Mouse (Mus musculus): ENCODE measurements at regions not wholly inside any gene's neighbourhood (a gene's known extent, or its start where the extent isn't known, plus 50 kb on each side); places are given as distances from the start of the nearest gene placed in this dataset.

- H3K27ac ChIP-seq (ENCODE audit: low read length), result no peak overlapping the region
- no peaks in the 10 kb centered on the region for H3K4me1 ChIP-seq (ENCODE audit: control insufficient read depth, insufficient read depth, low read length)
- H3K9ac ChIP-seq (ENCODE audit: low read length), result no peak overlapping the region
- 62% methylated on average over 11 of the region's 11 CpGs for WGBS
- no peaks in the 10 kb centered on the region for H3K27me3 ChIP-seq (ENCODE audit: control insufficient read depth, insufficient read depth, low read length)
- ATAC-seq (replicated peaks; ENCODE audit: extremely low read depth, insufficient read depth, low FRiP score), result no peak
- peak overlapping the region; percentile 8; the same call in 1 of the 2 replicates for H3K4me3 ChIP-seq (ENCODE audit: low read length)
- no peaks in the 10 kb centered on the region for H3K36me3 ChIP-seq (ENCODE audit: control insufficient read depth, insufficient read depth)
- no peaks in the 10 kb centered on the region for H3K9me3 ChIP-seq (replicated peaks; ENCODE audit: control insufficient read depth, low read length)
- H3K4me2 ChIP-seq (ENCODE audit: low read depth, low read length), result peak overlapping the region; percentile 52; the same call in 1 of the 2 replicates
Observed at GRCm38 (mm10) chr14:114832987-114833386, 259.0 kb upstream of the Gpc5 start.

DNA sequence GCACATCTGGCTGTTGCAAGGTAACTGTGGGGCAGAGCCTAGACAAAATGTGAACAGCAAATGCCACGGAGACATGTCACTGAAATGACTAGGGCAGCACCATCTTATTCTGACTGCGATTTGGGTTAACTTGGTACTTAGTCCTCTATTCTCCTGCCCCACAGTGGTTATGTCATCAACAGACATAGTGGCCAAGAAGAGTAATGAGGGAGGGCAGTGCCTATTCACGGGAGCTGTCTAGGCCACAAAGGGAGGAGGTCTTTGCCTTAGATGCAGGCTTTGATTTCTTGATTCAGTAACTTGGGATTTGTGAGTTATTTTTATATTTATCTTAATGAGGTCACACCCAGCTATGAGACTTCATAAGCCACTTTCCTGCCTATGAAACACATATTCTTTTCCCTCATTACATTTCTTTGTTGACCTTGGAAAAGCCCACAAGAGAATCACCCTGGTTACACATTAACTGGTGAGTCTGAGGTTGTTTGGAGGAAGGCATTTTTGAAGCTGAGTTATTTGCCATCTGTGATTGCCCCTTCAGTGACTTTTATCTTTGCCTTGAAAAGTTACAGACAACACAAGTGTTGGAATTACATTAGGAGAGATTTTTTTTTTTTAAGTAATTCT is 255.2 kb upstream of the Gpc5 start:
- Histone ChIP-seq H3K4me1 (ENCODE audit: control insufficient read depth, insufficient read depth, low read length) (no peaks in the 10 kb centered on the region), H3K9ac (ENCODE audit: low read length) (no peak overlapping the region), H3K27ac (ENCODE audit: low read length) (no peak overlapping the region), H3K9me3 (replicated peaks; ENCODE audit: control insufficient read depth, low read length) (no peaks in the 10 kb centered on the region), H3K4me2 (ENCODE audit: low read depth, low read length) (no peak overlapping the region), H3K4me3 (ENCODE audit: low read length) (no peak overlapping the region), H3K27me3 (ENCODE audit: control insufficient read depth, insufficient read depth, low read length) (no peaks in the 10 kb centered on the region), H3K36me3 (ENCODE audit: control insufficient read depth, insufficient read depth) (no peaks in the 10 kb centered on the region)
- no peak for ATAC-seq (replicated peaks; ENCODE audit: extremely low read depth, insufficient read depth, low FRiP score)
- 69% methylated on average over 3 of the region's 3 CpGs for WGBS

- H3K4me1 ChIP-seq (ENCODE audit: control insufficient read depth, insufficient read depth, low read length), result no peaks in the 10 kb centered on the region
- ATAC-seq (replicated peaks; ENCODE audit: extremely low read depth, insufficient read depth, low FRiP score), result no peak
- H3K4me2 ChIP-seq (ENCODE audit: low read depth, low read length), result no peak overlapping the region
- H3K9ac ChIP-seq (ENCODE audit: low read length), result no peak overlapping the region
- 55% methylated on average over 16 of the region's 16 CpGs for WGBS
- H3K36me3 ChIP-seq (ENCODE audit: control insufficient read depth, insufficient read depth), result no peaks in the 10 kb centered on the region
- no peaks in the 10 kb centered on the region for H3K9me3 ChIP-seq (replicated peaks; ENCODE audit: control insufficient read depth, low read length)
- no peaks in the 10 kb centered on the region for H3K27me3 ChIP-seq (ENCODE audit: control insufficient read depth, insufficient read depth, low read length)
- H3K27ac ChIP-seq (ENCODE audit: low read length), result no peak overlapping the region
- H3K4me3 ChIP-seq (ENCODE audit: low read length), result no peak overlapping the region
Observed at GRCm38 (mm10) chr14:114837652-114838276, 254.3 kb upstream of the Gpc5 start.

DNA sequence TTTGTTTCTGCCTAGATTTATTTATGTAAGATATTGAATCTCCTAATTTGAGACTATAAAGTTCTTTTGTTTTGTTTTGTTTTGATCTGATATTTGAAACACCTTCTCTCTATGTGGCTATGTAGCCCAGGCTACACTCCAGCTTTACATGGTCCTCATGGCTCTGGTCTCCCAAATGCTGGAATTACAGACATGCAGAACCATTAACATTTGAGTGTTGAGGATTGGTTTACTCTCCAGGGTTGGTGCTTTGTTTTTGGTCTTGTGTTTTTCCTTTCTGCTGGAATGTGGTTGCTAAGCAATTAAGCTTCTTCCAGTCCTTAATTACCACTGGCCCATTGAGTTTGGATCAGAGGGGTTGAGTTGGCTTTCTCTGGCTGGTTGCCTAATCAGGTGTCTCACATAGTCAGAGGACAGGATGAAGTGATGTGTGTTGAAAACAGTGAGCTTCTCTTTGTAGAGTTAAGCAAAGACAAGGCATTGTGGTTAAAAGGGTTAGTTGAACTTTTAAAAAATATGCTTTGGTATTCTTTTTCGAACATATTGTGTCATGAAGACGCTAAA is 252.6 kb upstream of the Gpc5 start:
- no peaks in the 10 kb centered on the region for H3K27me3 ChIP-seq (ENCODE audit: control insufficient read depth, insufficient read depth, low read length)
- WGBS, result 84% methylated on average over 2 of the region's 2 CpGs
- H3K4me2 ChIP-seq (ENCODE audit: low read depth, low read length), result no peak overlapping the region
- no peaks in the 10 kb centered on the region for H3K36me3 ChIP-seq (ENCODE audit: control insufficient read depth, insufficient read depth)
- no peaks in the 10 kb centered on the region for H3K4me1 ChIP-seq (ENCODE audit: control insufficient read depth, insufficient read depth, low read length)
- H3K27ac ChIP-seq (ENCODE audit: low read length), result no peak overlapping the region
- ATAC-seq (replicated peaks; ENCODE audit: extremely low read depth, insufficient read depth, low FRiP score), result no peak
- no peak overlapping the region for H3K4me3 ChIP-seq (ENCODE audit: low read length)
- no peak overlapping the region for H3K9ac ChIP-seq (ENCODE audit: low read length)
- H3K9me3 ChIP-seq (replicated peaks; ENCODE audit: control insufficient read depth, low read length), result no peaks in the 10 kb centered on the region

- no peak for ATAC-seq (replicated peaks; ENCODE audit: extremely low read depth, insufficient read depth, low FRiP score)
- Histone ChIP-seq H3K4me1 (ENCODE audit: control insufficient read depth, insufficient read depth, low read length) (no peaks in the 10 kb centered on the region), H3K9ac (ENCODE audit: low read length) (no peak overlapping the region), H3K36me3 (ENCODE audit: control insufficient read depth, insufficient read depth) (no peaks in the 10 kb centered on the region), H3K27ac (ENCODE audit: low read length) (no peak overlapping the region), H3K27me3 (ENCODE audit: control insufficient read depth, insufficient read depth, low read length) (no peaks in the 10 kb centered on the region), H3K4me3 (ENCODE audit: low read length) (no peak overlapping the region), H3K4me2 (ENCODE audit: low read depth, low read length) (no peak overlapping the region), H3K9me3 (replicated peaks; ENCODE audit: control insufficient read depth, low read length) (no peaks in the 10 kb centered on the region)
- 73% methylated on average over 5 of the region's 5 CpGs for WGBS
Observed at GRCm38 (mm10) chr14:114840766-114841165, 251.2 kb upstream of the Gpc5 start.

DNA sequence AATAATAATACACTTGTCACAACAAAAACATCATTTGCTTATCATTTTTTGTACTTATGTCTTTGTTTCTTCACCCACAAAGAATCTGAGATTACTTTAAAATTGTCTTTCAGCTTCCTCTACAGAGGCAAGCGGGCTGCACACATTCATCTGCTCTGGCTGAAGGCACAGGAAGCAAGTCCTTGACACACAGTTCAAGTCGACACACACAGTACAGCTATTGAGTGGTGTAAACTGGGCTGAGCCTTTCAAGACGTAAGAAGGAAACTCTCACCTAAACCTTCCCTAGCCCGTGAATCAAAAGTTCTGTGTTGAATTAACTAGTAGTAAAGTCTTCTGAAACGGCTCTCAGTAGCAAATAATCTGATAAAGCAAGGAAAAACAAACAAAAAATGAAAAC is 250.5 kb upstream of the Gpc5 start:
- Histone ChIP-seq H3K4me2 (ENCODE audit: low read depth, low read length) (no peak overlapping the region), H3K27ac (ENCODE audit: low read length) (no peak overlapping the region)

DNA sequence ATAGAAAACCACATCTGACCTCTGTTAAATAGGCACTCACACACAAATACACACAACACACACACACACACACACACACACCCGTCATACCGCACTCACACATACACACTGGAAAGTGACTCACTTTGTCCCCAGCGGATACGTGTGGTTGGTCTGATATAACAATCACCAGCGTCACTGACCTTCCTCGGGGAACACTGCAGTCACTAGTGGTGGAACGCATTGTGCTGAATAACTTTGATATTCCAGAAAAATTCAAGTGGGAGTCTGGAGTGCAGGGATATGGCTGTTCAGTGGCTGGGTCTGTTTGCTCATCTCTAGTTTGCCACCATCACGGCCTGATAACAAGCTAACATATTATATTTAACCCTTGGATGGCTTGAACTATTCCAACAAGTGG is 249.7 kb upstream of the Gpc5 start:
- H3K4me2 ChIP-seq (ENCODE audit: low read depth, low read length), result no peak overlapping the region
- ATAC-seq (replicated peaks; ENCODE audit: extremely low read depth, insufficient read depth, low FRiP score), result no peak
- WGBS, result 62% methylated on average over 8 of the region's 8 CpGs

More for the DNA sequence above, 250.5 kb upstream of the Gpc5 start:
- Histone ChIP-seq H3K36me3 (ENCODE audit: control insufficient read depth, insufficient read depth) (no peaks in the 10 kb centered on the region), H3K9ac (ENCODE audit: low read length) (no peak overlapping the region), H3K4me1 (ENCODE audit: control insufficient read depth, insufficient read depth, low read length) (no peaks in the 10 kb centered on the region), H3K4me3 (ENCODE audit: low read length) (no peak overlapping the region), H3K27me3 (ENCODE audit: control insufficient read depth, insufficient read depth, low read length) (no peaks in the 10 kb centered on the region), H3K9me3 (replicated peaks; ENCODE audit: control insufficient read depth, low read length) (no peaks in the 10 kb centered on the region)
- ATAC-seq (replicated peaks; ENCODE audit: extremely low read depth, insufficient read depth, low FRiP score), result no peak
- WGBS, result 35% methylated on average over 5 of the region's 5 CpGs

DNA sequence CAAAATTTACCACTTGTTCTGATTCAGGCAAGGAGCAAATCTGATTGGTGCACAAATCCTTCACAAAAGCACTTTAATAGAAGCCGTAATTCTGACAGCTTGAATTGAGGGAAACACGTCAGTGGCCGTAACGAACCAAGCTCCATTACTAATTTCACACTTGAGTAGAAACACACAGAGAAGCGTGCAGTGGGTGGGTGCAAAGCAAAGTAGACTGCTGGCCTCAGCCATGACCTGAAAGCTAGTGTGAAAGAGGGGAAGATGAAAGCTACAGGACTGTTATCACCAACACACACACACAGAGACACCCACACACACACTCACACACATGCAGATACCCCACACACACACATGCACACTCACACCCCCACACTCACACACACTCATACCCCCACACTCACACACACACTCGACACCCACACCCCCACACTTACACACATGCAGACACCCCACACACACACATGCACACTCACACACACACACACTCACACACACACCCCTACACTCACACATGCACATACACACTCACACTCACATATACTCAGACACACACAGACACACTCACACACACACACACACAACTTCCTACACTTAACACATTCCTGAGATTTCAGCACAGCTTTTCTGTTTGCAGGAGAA is 248.8 kb upstream of the Gpc5 start:
- no peak overlapping the region for H3K9ac ChIP-seq (ENCODE audit: low read length)
- H3K4me2 ChIP-seq (ENCODE audit: low read depth, low read length), result no peak overlapping the region
- no peaks in the 10 kb centered on the region for H3K27me3 ChIP-seq (ENCODE audit: control insufficient read depth, insufficient read depth, low read length)
- H3K4me1 ChIP-seq (ENCODE audit: control insufficient read depth, insufficient read depth, low read length), result no peaks in the 10 kb centered on the region
- WGBS, result 82% methylated on average over 6 of the region's 6 CpGs
- no peak overlapping the region for H3K27ac ChIP-seq (ENCODE audit: low read length)
- H3K4me3 ChIP-seq (ENCODE audit: low read length), result no peak overlapping the region
- H3K9me3 ChIP-seq (replicated peaks; ENCODE audit: control insufficient read depth, low read length), result no peaks in the 10 kb centered on the region
- H3K36me3 ChIP-seq (ENCODE audit: control insufficient read depth, insufficient read depth), result no peaks in the 10 kb centered on the region
- ATAC-seq (replicated peaks; ENCODE audit: extremely low read depth, insufficient read depth, low FRiP score), result no peak

More for the DNA sequence above, 249.7 kb upstream of the Gpc5 start:
- H3K27ac ChIP-seq (ENCODE audit: low read length), result no peak overlapping the region
- no peaks in the 10 kb centered on the region for H3K36me3 ChIP-seq (ENCODE audit: control insufficient read depth, insufficient read depth)
- no peak overlapping the region for H3K9ac ChIP-seq (ENCODE audit: low read length)
- H3K27me3 ChIP-seq (ENCODE audit: control insufficient read depth, insufficient read depth, low read length), result no peaks in the 10 kb centered on the region
- H3K4me1 ChIP-seq (ENCODE audit: control insufficient read depth, insufficient read depth, low read length), result no peaks in the 10 kb centered on the region
- no peaks in the 10 kb centered on the region for H3K9me3 ChIP-seq (replicated peaks; ENCODE audit: control insufficient read depth, low read length)
- H3K4me3 ChIP-seq (ENCODE audit: low read length), result no peak overlapping the region
